Mouse (Mus musculus) megakaryocyte, embryonic 14.5 days (primary cell): ENCODE measurements around the gene Epha2.

Source experiments
- FLI1 ChIP-seq: IDR thresholded peaks from 2 replicates; pipeline ENCODE4 v1.6.1; 2012; ENCODE audit warnings: low read length, inconsistent platforms, mixed read lengths
- GATA1 ChIP-seq: IDR thresholded peaks from 3 replicates; pipeline ENCODE4 v1.6.1; 2012; ENCODE audit warnings: mixed read lengths, low read length, inconsistent platforms, borderline replicate concordance

- no peak for TF ChIP-seq FLI1
- no peak for TF ChIP-seq GATA1
These were observed 26.3 kb upstream of the Epha2 start for GRCm38 (mm10) chr4:141274485-141275341.
